Mouse (Mus musculus): Measurements from ENCODE around the gene Slfn4.
"Not testable (repeated sequence)": the region's sequence is repeated elsewhere in the genome, so short reads cannot be mapped to it uniquely, and the experiment has no call there.

DNA sequence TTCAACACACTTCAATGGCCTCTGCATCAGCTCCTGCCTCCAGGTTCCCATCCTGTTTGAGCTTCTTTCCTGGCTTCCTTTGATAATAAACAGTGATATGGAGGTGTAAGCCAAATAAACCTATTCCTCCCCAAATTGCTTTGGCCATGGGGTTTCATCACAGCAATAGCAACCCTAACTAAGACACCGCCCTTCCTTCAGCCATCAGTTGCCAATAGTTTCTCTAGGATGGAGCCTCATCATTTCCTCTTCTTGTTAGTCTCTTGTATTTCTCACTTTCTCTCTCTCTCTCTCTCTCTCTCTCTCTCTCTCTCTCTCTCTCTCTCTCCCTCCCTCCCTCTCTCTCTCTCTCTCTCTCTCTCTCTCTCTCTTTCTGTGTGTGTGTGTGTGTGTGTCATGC, 26.0 kb upstream of the Slfn4 start:
- not testable (repeated sequence) for TF ChIP-seq CTCF, EP300 (IDR thresholded peaks at IDR 0.05; ENCODE audit: low read depth)

Measured in heart, postnatal 0 days (tissue).